Mouse (Mus musculus) hindbrain, embryonic 10.5 days (tissue): Measurements from ENCODE around the gene Calcoco2. TPM values are rescaled to one million over a fixed set of nuclear protein-coding genes. Genes with fewer than 3 reads are reported as not detected.
"Not testable (repeated sequence)": the region's sequence is repeated elsewhere in the genome, so short reads cannot be mapped to it uniquely, and the experiment has no call there.

ENCODE experiments used
- DNase-seq: peaks from one replicate; pipeline ENCODE4 v3.0.0-alpha.2; 2017; ENCODE audit warnings: low spot score
- H3K27ac ChIP-seq: fragments of 300-500 bp; sonication (generic); 2 replicates; pipeline ENCODE4 v1.5.1; 2016; ENCODE audit warnings: mild to moderate bottlenecking, moderate library complexity
- H3K27me3 ChIP-seq: fragments of 300-500 bp; sonication (generic); 2 replicates; pipeline ENCODE4 v1.6.1; 2016; ENCODE audit warnings: mild to moderate bottlenecking; ENCODE audit not compliant: poor library complexity, insufficient read depth, severe bottlenecking
- H3K36me3 ChIP-seq: fragments of 300-500 bp; sonication (generic); 2 replicates; pipeline ENCODE4 v1.6.1; 2016; ENCODE audit warnings: mild to moderate bottlenecking, moderate library complexity
- H3K4me1 ChIP-seq: fragments of 300-500 bp; sonication (generic); replicated peaks from 2 replicates; pipeline ENCODE4 v1.6.1; 2016; ENCODE audit warnings: mild to moderate bottlenecking
- H3K4me3 ChIP-seq: fragments of 300-500 bp; sonication (generic); 2 replicates; pipeline ENCODE4 v1.5.1; 2016; ENCODE audit warnings: mild to moderate bottlenecking, moderate library complexity
- H3K9me3 ChIP-seq: fragments of 300-500 bp; sonication (generic); 2 replicates; pipeline ENCODE4 v1.6.1; 2016; ENCODE audit warnings: mild to moderate bottlenecking, moderate library complexity
- WGBS: fragments of 180-500 bp; shearing (Covaris S2); methylation state at CpG from one replicate; pipeline ENCODE4 v1.1.7; 2016; 5-methylcytosine and 5-hydroxymethylcytosine counted together
- polyA plus RNA-seq: library from polyadenylated mRNA; unstranded; fragments of >200 nt; fragmentation: Nextera tagmentation; extraction: Ambion mirVana; gene quantifications from 2 replicates; pipeline ENCODE4 v1.2.1, GENCODE M21; 2016

Gene Calcoco2
- polyA plus RNA-seq, result not detected in 2 replicates

- Histone ChIP-seq H3K9me3 (no peaks in the 10 kb centered on the region), H3K27me3 (no peaks in the 10 kb centered on the region), H3K4me1 (no peaks in the 10 kb centered on the region), H3K27ac (no peak within 1 kb of the TSS), H3K4me3 (no peak within 1 kb of the TSS), H3K36me3 (no peaks in the 10 kb centered on the region)
- DNase-seq, result no peak
- 40% methylated on average over 14 of the region's 14 CpGs for WGBS
Observed at GRCm38 (mm10) chr11:96111751-96112150, at the start of gene Calcoco2. Gene Calcoco2, minus strand, starts transcription at chr11:96111964.

DNA sequence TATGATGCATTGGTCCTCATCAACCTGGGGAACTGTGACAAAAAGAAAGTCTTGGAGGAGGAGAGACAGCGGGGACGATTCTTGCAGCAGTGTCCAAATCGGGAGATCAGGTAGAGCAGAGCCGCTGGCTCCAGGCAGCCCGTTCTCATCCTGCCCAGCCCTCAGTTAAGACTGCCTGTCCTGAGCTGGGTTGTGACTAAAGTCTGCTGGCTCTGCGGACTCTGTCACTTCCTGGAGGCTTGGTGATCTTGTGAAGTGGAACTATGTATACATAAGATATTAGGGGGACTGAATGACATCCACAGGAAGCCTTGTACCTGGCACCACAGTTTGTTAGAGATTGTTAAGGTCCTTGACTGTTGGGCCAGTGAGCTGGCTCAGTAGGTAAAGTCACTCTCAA, 35.7 kb upstream of the Calcoco2 start:
- WGBS, result 77% methylated on average over 6 of the region's 6 CpGs
- Histone ChIP-seq H3K36me3 (no peaks in the 10 kb centered on the region), H3K9me3 (no peaks in the 10 kb centered on the region), H3K27ac (no peak overlapping the region), H3K4me3 (no peak overlapping the region), H3K4me1 (peaks cover 13% of the 10 kb centered on the region), H3K27me3 (peaks cover 87% of the 10 kb centered on the region)
- no peak for DNase-seq

DNA sequence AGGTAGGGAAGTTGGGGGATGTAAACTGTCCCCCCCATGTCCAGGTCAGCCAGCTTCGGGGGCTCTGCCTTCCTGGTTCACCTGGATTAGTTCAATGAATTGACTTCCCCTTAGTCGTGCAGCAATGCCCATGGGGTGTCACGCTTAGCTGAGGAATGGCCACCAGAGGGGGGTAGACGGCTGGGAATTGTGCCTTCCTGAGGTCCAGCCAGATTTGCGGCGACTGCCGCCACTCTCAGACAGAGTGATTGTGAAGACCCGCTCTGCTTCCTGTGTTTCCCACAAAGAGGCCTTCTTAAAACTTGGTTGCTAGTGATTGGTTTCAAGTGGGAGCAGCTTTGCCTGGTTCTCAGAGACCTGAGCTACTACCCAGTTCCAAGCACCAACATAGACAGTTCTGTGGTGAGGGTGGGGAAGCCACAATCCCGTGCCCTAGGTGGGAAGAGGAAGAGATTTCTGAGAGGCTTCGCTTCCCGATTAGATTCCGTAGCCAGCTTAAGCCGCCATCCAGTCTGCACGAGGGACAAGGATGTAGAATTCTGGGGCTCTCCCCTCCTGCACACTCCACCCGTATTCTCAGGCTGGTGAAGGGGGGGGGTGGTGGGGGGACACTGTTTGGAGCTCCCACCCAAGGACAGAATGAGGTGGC, 34.0 kb upstream of the Calcoco2 start:
- Histone ChIP-seq H3K27ac (peak overlapping the region; percentile 40; the same call in 1 of the 2 replicates), H3K9me3 (no peaks in the 10 kb centered on the region), H3K36me3 (no peaks in the 10 kb centered on the region), H3K4me1 (peaks cover 18% of the 10 kb centered on the region), H3K4me3 (peak overlapping the region; percentile 30), H3K27me3 (peaks cover 72% of the 10 kb centered on the region)
- peak; percentile 77 for DNase-seq
- WGBS, result 3% methylated on average over 15 of the region's 15 CpGs

- WGBS, result 66% methylated on average over 4 of the region's 4 CpGs
- Histone ChIP-seq H3K4me3 (no peak overlapping the region), H3K9me3 (no peaks in the 10 kb centered on the region), H3K27ac (no peak overlapping the region), H3K27me3 (peaks cover 66% of the 10 kb centered on the region), H3K4me1 (peaks cover 18% of the 10 kb centered on the region), H3K36me3 (no peaks in the 10 kb centered on the region)
- no peak for DNase-seq
Observed at GRCm38 (mm10) chr11:96143766-96144165, 32.0 kb upstream of the Calcoco2 start.

GRCm38 (mm10) chr11:96140726-96141175, 29.0 kb upstream of the Calcoco2 start:
- Histone ChIP-seq H3K4me1 (peaks cover 14% of the 10 kb centered on the region), H3K36me3 (no peaks in the 10 kb centered on the region), H3K27me3 (peaks cover 48% of the 10 kb centered on the region), H3K9me3 (no peaks in the 10 kb centered on the region), H3K27ac (no peak overlapping the region), H3K4me3 (no peak overlapping the region)
- DNase-seq, result no peak
- 42% methylated on average over 4 of the region's 4 CpGs for WGBS

DNA sequence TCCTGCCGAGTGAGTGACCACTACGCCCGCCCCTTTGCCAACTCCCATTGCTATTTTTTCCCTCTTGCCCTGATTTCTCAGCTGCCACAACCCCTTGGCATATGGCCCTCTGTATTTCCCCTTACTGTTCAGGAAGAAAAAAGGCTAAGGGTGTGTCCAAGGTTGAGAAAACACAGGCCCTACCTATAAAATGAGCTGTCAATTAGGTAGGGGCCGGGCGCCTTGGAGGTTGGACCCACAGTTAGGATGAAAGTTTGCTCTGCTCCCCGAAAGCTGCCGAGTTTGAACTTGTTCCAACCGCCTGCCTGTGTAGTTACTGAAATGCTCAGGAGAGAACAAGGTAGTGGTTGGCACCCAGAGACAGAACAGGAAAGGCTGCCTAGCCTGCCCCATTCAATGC, 24.1 kb upstream of the Calcoco2 start:
- H3K4me1 ChIP-seq, result peaks cover 10% of the 10 kb centered on the region
- H3K27ac ChIP-seq, result no peak overlapping the region
- WGBS, result 89% methylated on average over 8 of the region's 8 CpGs
- peaks cover 59% of the 10 kb centered on the region for H3K27me3 ChIP-seq
- H3K9me3 ChIP-seq, result no peaks in the 10 kb centered on the region
- H3K4me3 ChIP-seq, result no peak overlapping the region
- no peak for DNase-seq
- H3K36me3 ChIP-seq, result no peaks in the 10 kb centered on the region

DNA sequence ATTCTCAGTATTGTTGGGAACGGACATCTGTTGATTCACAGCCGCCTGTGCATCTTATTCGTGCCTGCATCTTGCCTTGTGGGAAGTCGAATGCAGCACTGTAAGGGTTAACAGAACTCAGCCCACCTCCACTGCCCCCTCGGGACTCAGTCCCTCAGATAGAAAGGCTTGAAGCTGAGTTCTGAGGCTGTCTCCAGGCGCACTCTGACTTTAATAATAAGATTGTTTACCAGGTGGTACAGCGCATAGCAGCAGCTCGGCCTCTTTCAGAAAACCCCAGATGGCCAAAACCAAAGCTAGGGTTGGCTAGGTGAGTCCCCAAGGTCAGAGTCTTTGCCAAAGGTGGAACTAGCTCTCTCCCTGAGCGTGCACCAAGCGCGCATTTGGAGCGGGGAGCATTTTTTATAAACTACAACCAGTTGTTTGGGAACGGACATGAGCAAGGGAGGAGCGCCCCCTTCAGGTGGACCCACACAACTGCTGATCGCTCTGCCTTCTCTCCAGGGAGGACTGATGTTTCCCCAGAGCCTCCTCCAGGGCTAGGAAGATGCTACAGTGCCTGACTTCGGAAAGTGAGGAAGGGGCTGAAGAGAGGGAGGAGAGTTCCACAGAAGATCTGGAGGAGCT, 21.6 kb upstream of the Calcoco2 start, which contains the start of gene Ttll6:
TSS of gene Ttll6 (plus strand) at position 548 of the 627 bp plus-strand sequence.
- peaks cover 56% of the 10 kb centered on the region for H3K27me3 ChIP-seq
- DNase-seq, result peak; percentile 71
- H3K9me3 ChIP-seq, result no peaks in the 10 kb centered on the region
- no peak within 1 kb of the TSS for H3K27ac ChIP-seq
- 19% methylated on average over 16 of the region's 16 CpGs for WGBS
- H3K36me3 ChIP-seq, result no peaks in the 10 kb centered on the region
- H3K4me3 ChIP-seq, result peak within 1 kb of the TSS; percentile 36
- H3K4me1 ChIP-seq, result peaks cover 10% of the 10 kb centered on the region

DNA sequence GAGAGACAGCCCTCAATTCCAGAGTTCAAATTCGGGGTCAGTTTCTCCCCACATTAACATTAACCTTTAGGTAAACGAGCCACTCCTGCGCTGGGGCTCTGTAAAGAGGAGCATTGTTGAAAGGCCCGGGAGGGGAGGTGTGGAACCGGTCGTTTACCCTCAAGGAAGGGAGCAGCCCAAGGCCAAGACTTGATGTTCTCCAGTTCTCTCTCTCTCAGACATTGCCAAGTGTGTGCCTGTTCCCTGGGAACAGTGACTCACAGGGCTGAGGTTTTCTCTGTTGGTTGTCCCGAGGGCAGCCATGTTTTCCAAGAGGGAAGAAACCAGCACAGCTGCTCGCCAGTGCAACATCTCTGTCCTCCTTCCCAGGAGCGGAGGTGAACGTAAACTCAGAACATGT, 18.8 kb upstream of the Calcoco2 start:
- peaks cover 55% of the 10 kb centered on the region for H3K27me3 ChIP-seq
- H3K4me3 ChIP-seq, result no peak overlapping the region
- WGBS, result 69% methylated on average over 10 of the region's 10 CpGs
- no peak overlapping the region for H3K27ac ChIP-seq
- H3K4me1 ChIP-seq, result peaks cover 10% of the 10 kb centered on the region
- DNase-seq, result no peak
- H3K9me3 ChIP-seq, result no peaks in the 10 kb centered on the region
- H3K36me3 ChIP-seq, result no peaks in the 10 kb centered on the region

GRCm38 (mm10) chr11:96124052-96124914, 12.5 kb upstream of the Calcoco2 start:
- no peaks in the 10 kb centered on the region for H3K9me3 ChIP-seq
- peak overlapping the region; percentile 57 for H3K4me3 ChIP-seq
- DNase-seq, result peak; percentile 53
- H3K27ac ChIP-seq, result no peak overlapping the region; the same call in 1 of the 2 replicates
- peaks cover 11% of the 10 kb centered on the region for H3K4me1 ChIP-seq
- H3K27me3 ChIP-seq, result peaks cover 60% of the 10 kb centered on the region
- 2% methylated on average over 45 of the region's 45 CpGs for WGBS
- H3K36me3 ChIP-seq, result no peaks in the 10 kb centered on the region

DNA sequence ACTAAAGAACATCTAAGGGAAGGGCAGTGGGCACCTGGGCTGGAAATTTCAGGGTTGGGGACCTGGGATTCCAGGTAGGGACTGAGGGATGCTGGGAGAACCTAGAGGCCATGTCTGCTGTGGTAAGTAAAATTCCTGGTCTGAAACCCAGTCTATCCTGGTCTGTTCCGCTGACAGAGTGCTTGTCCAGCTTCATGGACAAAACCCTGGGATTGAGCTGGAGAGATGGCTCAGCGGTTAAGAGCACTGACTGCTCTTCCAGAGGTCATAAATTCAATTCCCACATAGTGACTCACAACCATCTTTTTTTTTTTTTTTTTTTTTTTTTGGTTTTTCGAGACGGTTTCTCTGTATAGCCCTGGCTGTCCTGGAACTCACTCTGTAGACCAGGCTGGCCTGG, 11.0 kb upstream of the Calcoco2 start:
- not testable (repeated sequence) for H3K4me3 ChIP-seq, H3K36me3 ChIP-seq, H3K9me3 ChIP-seq, DNase-seq, H3K27ac ChIP-seq
- WGBS, result 67% methylated on average over 4 of the region's 4 CpGs
- Histone ChIP-seq H3K4me1 (peaks cover 11% of the 10 kb centered on the region), H3K27me3 (peaks cover 60% of the 10 kb centered on the region)

- Histone ChIP-seq H3K27ac (no peak overlapping the region), H3K9me3 (no peaks in the 10 kb centered on the region), H3K27me3 (peaks cover 35% of the 10 kb centered on the region), H3K4me3 (no peak overlapping the region), H3K36me3 (no peaks in the 10 kb centered on the region), H3K4me1 (peaks cover 6% of the 10 kb centered on the region)
- 71% methylated on average over 3 of the region's 3 CpGs for WGBS
- DNase-seq, result no peak
Observed at GRCm38 (mm10) chr11:96119401-96119800, 7.6 kb upstream of the Calcoco2 start.

- H3K4me3 ChIP-seq, H3K9me3 ChIP-seq, DNase-seq, H3K4me1 ChIP-seq, H3K27ac ChIP-seq, H3K36me3 ChIP-seq: not testable (repeated sequence)
- WGBS, result 69% methylated on average over 3 of the region's 3 CpGs
- peaks cover 14% of the 10 kb centered on the region for H3K27me3 ChIP-seq
Observed at GRCm38 (mm10) chr11:96116925-96117324, 5.2 kb upstream of the Calcoco2 start.
